Mouse (Mus musculus) inflammation-experienced regulatory T-cells, adult 16 weeks (primary cell): ENCODE measurements around the gene Nceh1. TPM values are rescaled to one million over a fixed set of nuclear protein-coding genes. Genes with fewer than 3 reads are reported as not detected.

ENCODE experiments used
- polyA plus RNA-seq: library from polyadenylated mRNA; unstranded; fragments of 100-300 nt; shearing (Covaris generic); gene quantifications from one replicate; pipeline ENCODE4 v1.2.1, GENCODE M21; 2017

The Nceh1 gene
- 30.5 TPM for polyA plus RNA-seq

DNA sequence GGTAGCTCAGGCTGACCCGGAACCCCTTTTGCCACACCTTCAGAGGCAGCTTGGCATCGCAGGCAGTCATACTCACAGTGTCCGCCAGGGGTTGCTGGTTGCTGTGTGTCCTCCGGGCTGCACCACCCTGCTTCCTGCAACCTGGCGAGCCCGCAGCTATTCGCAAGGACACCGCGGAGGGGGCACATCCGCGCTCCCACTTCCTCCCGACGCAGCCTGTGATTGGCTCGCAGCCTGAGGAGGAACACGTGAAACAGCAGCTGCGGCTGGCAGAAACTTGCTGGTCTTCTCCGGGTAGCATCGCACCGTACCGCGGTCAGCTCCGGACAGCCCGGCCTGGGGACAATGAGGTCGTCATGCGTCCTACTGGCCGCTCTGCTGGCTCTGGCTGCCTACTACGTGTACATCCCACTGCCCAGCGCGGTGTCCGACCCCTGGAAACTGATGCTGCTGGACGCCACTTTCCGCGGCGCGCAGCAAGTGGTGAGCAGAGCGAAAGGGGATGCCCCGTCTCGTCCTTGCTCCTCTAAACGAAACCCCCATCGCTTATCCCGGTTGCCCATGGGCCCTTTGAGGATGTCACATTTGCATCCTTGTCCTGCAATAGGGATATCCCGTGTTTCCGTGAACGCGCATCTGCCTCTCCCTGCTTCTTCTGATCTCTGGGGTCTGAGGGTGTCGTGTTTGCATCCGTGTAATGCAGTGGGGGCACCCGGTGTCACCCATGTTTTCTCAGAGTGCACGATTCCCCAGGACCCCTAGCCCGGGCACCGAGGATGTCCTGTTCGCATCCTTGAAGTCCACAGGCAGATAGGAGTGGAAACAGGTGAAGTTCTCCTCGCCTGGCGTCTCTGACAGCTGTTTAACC lies at the start of gene Nceh1:
TSS of gene Nceh1 (plus strand) at position 233 of the 868 bp plus-strand sequence.

DNA sequence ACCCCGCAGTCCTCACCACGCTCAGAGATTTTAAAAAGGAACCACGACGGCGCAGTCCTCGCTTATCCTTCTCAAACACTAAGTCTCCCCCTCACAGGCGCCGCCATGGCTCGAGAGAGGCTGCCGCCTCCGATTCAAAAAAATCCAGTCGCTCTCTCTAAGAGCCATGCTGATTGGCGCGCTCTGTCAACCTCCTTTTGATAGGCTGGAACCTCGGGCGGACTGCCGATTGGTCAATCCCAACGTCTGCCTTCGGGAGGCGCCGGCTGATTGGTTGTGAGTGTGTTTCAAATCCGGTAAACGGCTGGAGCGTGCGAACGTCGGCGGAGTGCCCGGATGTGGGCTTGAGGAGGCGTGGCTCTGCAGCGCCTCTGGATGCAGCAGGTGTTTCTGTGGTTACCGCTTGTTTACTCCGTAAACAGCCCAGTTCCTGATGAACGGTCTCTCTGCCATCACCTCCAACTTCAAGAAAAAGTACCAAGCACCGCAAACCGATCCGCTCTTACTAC lies 29.0 kb upstream of the Nceh1 start, which contains the start of gene Ect2:
TSS of gene Ect2 (minus strand) at position 178 of the 509 bp plus-strand sequence.

DNA sequence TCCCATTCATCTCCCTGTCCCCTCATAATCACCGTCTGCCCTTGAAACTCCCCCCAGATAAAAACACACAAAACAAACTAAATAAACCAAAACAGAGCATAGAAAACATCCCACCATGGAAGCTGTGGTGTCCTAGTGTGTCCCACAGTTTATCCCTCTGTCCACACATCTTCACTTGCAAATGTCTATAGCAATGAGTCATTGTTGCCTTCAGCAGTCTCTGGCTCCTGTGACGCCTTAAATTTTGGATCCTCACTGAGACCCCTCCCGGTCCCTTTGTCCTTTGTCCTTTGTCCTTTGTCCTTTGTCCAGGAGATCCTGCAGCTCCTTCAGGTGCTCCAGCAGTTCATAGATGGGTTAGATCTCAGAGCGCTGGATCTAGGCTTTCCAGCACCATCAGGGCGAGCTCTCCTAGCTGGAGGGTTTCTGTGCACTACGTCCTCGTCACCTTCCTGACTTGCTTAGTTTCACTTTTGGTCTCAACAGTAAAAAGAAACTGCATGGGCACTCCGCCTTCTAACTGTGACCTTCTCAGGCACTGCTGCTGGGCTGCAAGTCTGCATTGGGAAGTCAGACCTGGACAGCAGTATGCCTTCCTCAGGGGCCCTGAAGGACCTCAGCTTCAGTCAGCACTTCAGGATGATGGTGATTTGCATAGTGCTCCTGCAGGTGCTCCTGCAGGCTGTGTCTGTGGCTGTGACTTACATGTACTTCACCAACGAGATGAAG lies 134.0 kb downstream of the Nceh1 start, which contains the start of gene Tnfsf10:
TSS of gene Tnfsf10 (plus strand) at position 470 of the 729 bp plus-strand sequence.

Other genes with a start within 250 kb of the Nceh1 start
- gene Ect2, start 29.1 kb upstream of the Nceh1 start, polyA plus RNA-seq = 10.1 TPM
- gene Tnfsf10, start 134.1 kb downstream of the Nceh1 start, polyA plus RNA-seq = 34.0 TPM
- not detected for gene Ghsr, start 188.4 kb downstream of the Nceh1 start, polyA plus RNA-seq